Mouse (Mus musculus) limb, embryonic 14.5 days (tissue): ENCODE data around the gene Snrnp48. TPM values are rescaled to one million over a fixed set of nuclear protein-coding genes. Genes with fewer than 3 reads are reported as not detected.

Experiments used
- ATAC-seq: fragments of 200-750 bp; cut with Nextera tagmentation; 2 replicates; pipeline ENCODE4 v1.8.0; 2017; ENCODE audit warnings: low read depth, moderate number of reproducible peaks, moderate TSS enrichment; ENCODE audit not compliant: low FRiP score
- DNase-seq: peaks from one replicate; pipeline ENCODE4 v3.0.0-alpha.2; 2015; ENCODE audit warnings: low spot score
- H3K27ac ChIP-seq: fragments of 300-500 bp; sonication (generic); replicated peaks from 2 replicates; pipeline ENCODE4 v1.5.1; 2014; ENCODE audit warnings: low read depth, mild to moderate bottlenecking, low read length, moderate library complexity, mixed read lengths
- H3K27me3 ChIP-seq: fragments of 300-500 bp; sonication (generic); 2 replicates; pipeline ENCODE4 v1.6.1; 2014; ENCODE audit warnings: low read length, mixed read lengths; ENCODE audit not compliant: control insufficient read depth, insufficient read depth
- H3K36me3 ChIP-seq: fragments of 300-500 bp; sonication (generic); 2 replicates; pipeline ENCODE4 v1.6.1; 2014; ENCODE audit warnings: mild to moderate bottlenecking, low read length, moderate library complexity, mixed read lengths; ENCODE audit not compliant: control insufficient read depth, insufficient read depth
- H3K4me1 ChIP-seq: fragments of 300-500 bp; sonication (generic); 2 replicates; pipeline ENCODE4 v1.6.1; 2014; ENCODE audit warnings: antibody characterized with exemption, low read length, mixed read lengths; ENCODE audit not compliant: control insufficient read depth, insufficient read depth
- H3K4me2 ChIP-seq: fragments of 300-500 bp; sonication (generic); replicated peaks from 2 replicates; pipeline ENCODE4 v1.6.1; 2014; ENCODE audit warnings: low read depth, mild to moderate bottlenecking, low read length, moderate library complexity; ENCODE audit not compliant: severe bottlenecking
- H3K4me3 ChIP-seq: fragments of 300-500 bp; sonication (generic); replicated peaks from 2 replicates; pipeline ENCODE4 v1.5.1; 2014; ENCODE audit warnings: low read length
- H3K9ac ChIP-seq: fragments of 300-500 bp; sonication (generic); 2 replicates; pipeline ENCODE4 v1.6.1; 2014; ENCODE audit warnings: mild to moderate bottlenecking, low read depth, low read length, moderate library complexity; ENCODE audit not compliant: severe bottlenecking
- H3K9me3 ChIP-seq: fragments of 300-500 bp; sonication (generic); 2 replicates; pipeline ENCODE4 v1.6.1; 2016; ENCODE audit warnings: low read length; ENCODE audit not compliant: control insufficient read depth
- POLR2A ChIP-seq: fragments of 200-500 bp; IDR thresholded peaks from 2 replicates; pipeline ENCODE4 v1.8.0; 2012; ENCODE audit warnings: inconsistent platforms, mild to moderate bottlenecking, moderate library complexity, borderline replicate concordance; ENCODE audit not compliant: insufficient read depth, insufficient read length; ENCODE audit errors: extremely low read depth
- WGBS: fragments of 180-500 bp; shearing (Covaris S2); extraction: QIAGEN DNeasy Blood & Tissue Kit; methylation state at CpG from one replicate; pipeline ENCODE4 v1.1.7; 2014; 5-methylcytosine and 5-hydroxymethylcytosine counted together
- polyA plus RNA-seq, 2 experiments: library from polyadenylated mRNA; depleted of rRNA in 1 of 2; stranded (reverse) in 1 of 2; unstranded in 1 of 2; fragments of >200 nt; fragmentation: Nextera tagmentation in 1 of 2; extraction: Ambion mirVana in 1 of 2; gene quantifications; 2 replicates each; pipeline versions ENCODE4 v1.2.1 to v1.2.3; 2012 to 2014

Snrnp48 gene
- polyA plus RNA-seq, 2 experiments: 30.1 to 54.2 TPM

- ATAC-seq (no peak), DNase-seq (no peak)
- H3K36me3 ChIP-seq: peaks cover 48% of the 10 kb centered on the region
- H3K4me2 ChIP-seq: no peak overlapping the region
- H3K9ac ChIP-seq: no peak overlapping the region
- WGBS: 96% methylated on average over 5 of the region's 5 CpGs
- no peak for TF ChIP-seq POLR2A
- H3K27me3 ChIP-seq: no peaks in the 10 kb centered on the region
- no peak overlapping the region for H3K4me3 ChIP-seq
- H3K9me3 ChIP-seq: no peaks in the 10 kb centered on the region
- H3K27ac ChIP-seq: no peak overlapping the region
- peaks cover under 1% of the 10 kb centered on the region for H3K4me1 ChIP-seq
Measured at GRCm38 (mm10) chr13:38211122-38211521, 6.4 kb downstream of the Snrnp48 start.

DNA sequence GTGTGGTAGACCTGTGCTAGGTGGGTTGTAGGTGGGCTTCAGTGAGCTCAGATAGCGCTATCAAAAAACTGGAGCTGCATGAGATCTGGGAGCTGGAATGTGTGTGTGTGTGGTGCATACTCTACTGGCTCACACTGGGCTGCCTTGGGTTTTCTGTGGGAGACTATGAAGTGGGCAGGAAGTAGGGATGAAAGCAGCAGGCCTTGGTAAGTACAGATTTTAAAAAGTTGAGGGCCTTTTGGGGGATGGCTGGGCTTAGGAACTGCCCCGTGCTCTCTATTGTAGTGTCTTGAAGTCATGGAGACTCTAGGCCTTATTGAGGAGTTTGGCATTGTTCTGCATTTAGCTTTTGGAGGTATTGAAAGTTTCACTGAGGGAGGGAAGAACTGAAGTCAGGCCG, 13.9 kb downstream of the Snrnp48 start:
- H3K27me3 ChIP-seq: no peaks in the 10 kb centered on the region
- WGBS: 95% methylated on average over 3 of the region's 3 CpGs
- no peaks in the 10 kb centered on the region for H3K9me3 ChIP-seq
- ATAC-seq (no peak), DNase-seq (no peak)
- peaks cover 81% of the 10 kb centered on the region for H3K36me3 ChIP-seq
- no peak overlapping the region for H3K4me3 ChIP-seq
- no peaks in the 10 kb centered on the region for H3K4me1 ChIP-seq
- no peak overlapping the region for H3K27ac ChIP-seq
- TF ChIP-seq POLR2A: no peak
- H3K4me2 ChIP-seq: no peak overlapping the region
- no peak overlapping the region for H3K9ac ChIP-seq

- H3K4me2 ChIP-seq: no peak overlapping the region
- no peak overlapping the region for H3K27ac ChIP-seq
- peaks cover 87% of the 10 kb centered on the region for H3K36me3 ChIP-seq
- no peaks in the 10 kb centered on the region for H3K27me3 ChIP-seq
- DNase-seq (no peak), ATAC-seq (no peak)
- no peak for TF ChIP-seq POLR2A
- H3K9ac ChIP-seq: no peak overlapping the region
- no peaks in the 10 kb centered on the region for H3K9me3 ChIP-seq
- H3K4me3 ChIP-seq: no peak overlapping the region
- H3K4me1 ChIP-seq: no peaks in the 10 kb centered on the region
- 94% methylated on average over 6 of the region's 6 CpGs for WGBS
Measured at GRCm38 (mm10) chr13:38220331-38220730, 15.6 kb downstream of the Snrnp48 start.

- no peak overlapping the region for H3K4me2 ChIP-seq
- no peak for TF ChIP-seq POLR2A
- no peaks in the 10 kb centered on the region for H3K27me3 ChIP-seq
- H3K9me3 ChIP-seq: no peaks in the 10 kb centered on the region
- H3K4me3 ChIP-seq: no peak overlapping the region
- H3K27ac ChIP-seq: no peak overlapping the region
- ATAC-seq (no peak), DNase-seq (no peak)
- no peaks in the 10 kb centered on the region for H3K4me1 ChIP-seq
- WGBS: 86% methylated on average over 9 of the region's 9 CpGs
- no peak overlapping the region for H3K9ac ChIP-seq
- peaks cover 31% of the 10 kb centered on the region for H3K36me3 ChIP-seq
Measured at GRCm38 (mm10) chr13:38230177-38230821, 25.6 kb downstream of the Snrnp48 start.

GRCm38 (mm10) chr13:38232411-38232810, 27.7 kb downstream of the Snrnp48 start:
- Histone ChIP-seq H3K27me3 (no peaks in the 10 kb centered on the region), H3K4me1 (no peaks in the 10 kb centered on the region), H3K4me2 (no peak overlapping the region), H3K36me3 (peaks cover 18% of the 10 kb centered on the region), H3K9me3 (no peaks in the 10 kb centered on the region), H3K9ac (no peak overlapping the region), H3K4me3 (no peak overlapping the region), H3K27ac (no peak overlapping the region)
- TF ChIP-seq POLR2A: no peak
- DNase-seq (no peak), ATAC-seq (no peak)
- 80% methylated on average over 4 of the region's 4 CpGs for WGBS
